Mouse (Mus musculus) embryonic fibroblast, embryonic 13.5 days (primary cell): ENCODE results near the gene Cdk6.

ENCODE experiments used
- CTCF ChIP-seq: IDR thresholded peaks from 2 replicates; pipeline ENCODE4 v1.5.1; 2011; ENCODE audit warnings: mild to moderate bottlenecking, control low read depth, low read length, moderate library complexity, borderline replicate concordance; ENCODE audit not compliant: insufficient read depth
- POLR2A ChIP-seq: IDR thresholded peaks from 2 replicates; pipeline ENCODE4 v1.6.1; 2011; ENCODE audit warnings: low read depth, mild to moderate bottlenecking, control low read depth, low read length, moderate library complexity

GRCm38 (mm10) chr5:3508480-3509381 lies 167.4 kb downstream of the Cdk6 start:
- TF ChIP-seq CTCF = no peak
- TF ChIP-seq POLR2A = no peak
